Mouse (Mus musculus) CH12.LX (cell line): ENCODE measurements around the gene Kat2a.

Experiments
- BHLHE40 ChIP-seq: IDR thresholded peaks from 2 replicates; pipeline ENCODE4 v1.6.1; 2011; ENCODE audit warnings: mild to moderate bottlenecking, low read depth, low read length, improper control_type of control experiment
- CHD2 ChIP-seq: IDR thresholded peaks from 2 replicates; pipeline ENCODE4 v1.6.1; 2011; ENCODE audit warnings: low read length, improper control_type of control experiment
- POLR2A ChIP-seq: IDR thresholded peaks from 2 replicates; pipeline ENCODE4 v1.6.1; 2011; ENCODE audit warnings: low read depth, mild to moderate bottlenecking, improper control_type of control experiment, low read length

DNA sequence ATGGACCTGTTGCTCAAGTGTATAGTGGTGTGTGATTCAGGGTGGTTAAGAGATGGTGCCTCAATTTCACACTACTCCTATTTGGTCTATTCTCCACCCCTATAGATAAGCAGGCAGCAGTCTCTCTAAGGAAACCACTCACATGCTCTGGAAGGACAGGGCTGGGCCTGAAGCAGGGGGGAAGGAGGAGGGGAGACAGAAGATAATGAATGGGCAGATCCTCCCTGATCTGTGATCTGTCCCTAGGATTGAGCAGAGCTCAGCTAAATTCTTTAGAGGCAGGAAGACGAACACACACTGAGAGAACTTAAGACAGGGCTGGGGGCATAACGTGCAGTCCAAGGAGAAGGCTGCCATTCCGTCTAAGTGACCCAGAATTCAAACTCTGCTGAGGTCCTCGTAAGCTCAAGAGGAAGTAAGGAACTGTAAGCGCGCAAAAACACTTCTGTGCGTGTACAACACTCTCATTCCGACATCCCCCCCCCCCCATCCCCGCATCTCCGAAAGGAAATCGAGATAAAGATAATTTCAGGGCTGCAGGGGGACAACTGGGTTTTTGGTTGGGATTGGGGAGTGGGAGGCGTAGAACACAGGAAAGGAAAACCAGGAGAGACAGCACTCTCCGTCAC, 25.0 kb upstream of the Kat2a start:
- TF ChIP-seq POLR2A (no peak), CHD2 (no peak), BHLHE40 (no peak)
